Comparison of ENCODE assay signal across 8 mouse cellular contexts in genomic region chr11:55032286-55032685, GRCm38 (mm10). TPM values are rescaled to one million over a fixed set of nuclear protein-coding genes. Genes with fewer than 3 reads are reported as not detected.
A peak's percentile ranks its signal among the peaks of the same experiment; 100 is the strongest.
DNase-seq lines count a peak whose midpoint lies in the region; ATAC-seq and TF ChIP-seq lines count a peak whose summit lies in the region.

No protein-coding gene starts in this region.

- peak overlapping the region; percentile 74 for H3K4me2 ChIP-seq in limb, embryonic 15.5 days
- H3K4me2 ChIP-seq in stomach, postnatal 0 days (replicated peaks; ENCODE audit: low read depth): peak overlapping the region; percentile 86

- H3K9me3 ChIP-seq in limb, embryonic 15.5 days: no peaks in the 10 kb centered on the region
- H3K9me3 ChIP-seq in stomach, postnatal 0 days (ENCODE audit: control insufficient read depth, low read length): no peaks in the 10 kb centered on the region

- WGBS in spleen, adult 2 months: 6% methylated on average over 5 of the region's 5 CpGs
- 9% methylated on average over 5 of the region's 5 CpGs for WGBS in limb, embryonic 15.5 days
- 2% methylated on average over 5 of the region's 5 CpGs for WGBS in stomach, postnatal 0 days

- peak overlapping the region; percentile 72 for H3K27ac ChIP-seq in spleen, adult 2 months (ENCODE audit: insufficient read depth, low read length)
- H3K27ac ChIP-seq in limb, embryonic 15.5 days: peak overlapping the region; percentile 87
- peak overlapping the region; percentile 89 for H3K27ac ChIP-seq in stomach, postnatal 0 days (replicated peaks)

- peak overlapping the region; percentile 84; the same call in 1 of the 2 replicates for H3K4me3 ChIP-seq in spleen, adult 2 months (ENCODE audit: extremely low read depth, insufficient read depth, insufficient read length)
- H3K4me3 ChIP-seq in limb, embryonic 15.5 days: peak overlapping the region; percentile 69
- H3K4me3 ChIP-seq in stomach, postnatal 0 days (ENCODE audit: low read depth, low read length): peak overlapping the region; percentile 74

- H3K4me1 ChIP-seq in spleen, adult 2 months (ENCODE audit: control insufficient read depth, insufficient read depth, insufficient read length): peaks cover 18% of the 10 kb centered on the region
- H3K4me1 ChIP-seq in limb, embryonic 15.5 days: peaks cover 52% of the 10 kb centered on the region
- H3K4me1 ChIP-seq in stomach, postnatal 0 days (replicated peaks; ENCODE audit: control insufficient read depth, insufficient read depth): peaks cover 11% of the 10 kb centered on the region

- no peak for ATAC-seq in limb, embryonic 15.5 days (ENCODE audit: insufficient number of reproducible peaks, low FRiP score, low TSS enrichment, low read depth)
- ATAC-seq in stomach, postnatal 0 days (ENCODE audit: low FRiP score, low TSS enrichment): no peak

- TF ChIP-seq EP300 in stomach, postnatal 0 days (optimal IDR thresholded peaks at IDR 0.05): no peak

- DNase-seq in embryo, embryonic 9.5 days (ENCODE audit: extremely low spot score): peak; percentile 19
- no peak for DNase-seq in embryo, embryonic 10.5 days (ENCODE audit: low spot score)
- no peak for DNase-seq in spleen, adult 2 months (ENCODE audit: low read depth in 1 of 2, low spot score in 2 of 2)
- no peak for DNase-seq in spleen, postnatal 10 days (ENCODE audit: low spot score in 2 of 2)
- no peak for DNase-seq in stomach, postnatal 0 days (ENCODE audit: low spot score)
- no peak for DNase-seq in thymus, postnatal 4 days
- no peak for DNase-seq in spleen, postnatal 4 days (ENCODE audit: low spot score in 2 of 2)

- peak overlapping the region; percentile 75 for H3K9ac ChIP-seq in limb, embryonic 15.5 days
- peak overlapping the region; percentile 81 for H3K9ac ChIP-seq in stomach, postnatal 0 days (ENCODE audit: low read length)

- no peaks in the 10 kb centered on the region for H3K27me3 ChIP-seq in spleen, adult 2 months (ENCODE audit: control insufficient read depth, insufficient read depth, low read length)
- no peaks in the 10 kb centered on the region for H3K27me3 ChIP-seq in limb, embryonic 15.5 days
- no peaks in the 10 kb centered on the region for H3K27me3 ChIP-seq in stomach, postnatal 0 days (ENCODE audit: control insufficient read depth, insufficient read depth, low read length)

- TF ChIP-seq POLR2A in spleen, adult 2 months (IDR thresholded peaks at IDR 0.05; ENCODE audit: low read depth, low read length): no peak

- no peaks in the 10 kb centered on the region for H3K36me3 ChIP-seq in spleen, adult 2 months (ENCODE audit: control insufficient read depth, insufficient read depth, low read length)
- no peaks in the 10 kb centered on the region for H3K36me3 ChIP-seq in limb, embryonic 15.5 days
- H3K36me3 ChIP-seq in stomach, postnatal 0 days (ENCODE audit: control insufficient read depth, insufficient read depth, low read length): no peaks in the 10 kb centered on the region

- no peak for TF ChIP-seq CTCF in spleen, adult 2 months (IDR thresholded peaks at IDR 0.05; ENCODE audit: extremely low read depth, insufficient read depth, insufficient read length, insufficient replicate concordance)
- no peak for TF ChIP-seq CTCF in stomach, postnatal 0 days (IDR thresholded peaks at IDR 0.05; ENCODE audit: low read depth)

RNA-seq across cellular contexts. Expression of gene Anxa6, which starts 1.0 kb away (rescaled TPM):
- 104 and 116 TPM in 2 replicates for polyA plus RNA-seq in spleen, adult 2 months (2012; rRNA removed)
- polyA plus RNA-seq in limb, embryonic 15.5 days (2015; fragmentation: Nextera tagmentation; extraction: Ambion mirVana): 380 and 403 TPM in 2 replicates
- 140 and 141 TPM in 2 replicates for polyA plus RNA-seq in stomach, postnatal 0 days (2015; fragmentation: Nextera tagmentation; extraction: Ambion mirVana)

RNA-seq across cellular contexts. Expression of gene Ccdc69, which starts 45.6 kb away (rescaled TPM):
- 8.9 and 10.6 TPM in 2 replicates for polyA plus RNA-seq in spleen, adult 2 months (2012; rRNA removed)
- polyA plus RNA-seq in limb, embryonic 15.5 days (2015; fragmentation: Nextera tagmentation; extraction: Ambion mirVana): 1.7 and 3.8 TPM in 2 replicates
- polyA plus RNA-seq in stomach, postnatal 0 days (2015; fragmentation: Nextera tagmentation; extraction: Ambion mirVana): 5.1 and 5.4 TPM in 2 replicates
